Mouse (Mus musculus): ENCODE measurements around the gene Fam227b. TPM values are rescaled to one million over a fixed set of nuclear protein-coding genes. Genes with fewer than 3 reads are reported as not detected.

Fam227b gene
- polyA plus RNA-seq, 1 experiment from 2014 or later = not detected

GRCm38 (mm10) chr2:125936396-125936795, 215.4 kb downstream of the Fam227b start:
- no peak overlapping the region for H3K4me3 ChIP-seq (ENCODE audit: low read depth, low read length)
- H3K9ac ChIP-seq (ENCODE audit: low read length) = no peak overlapping the region
- no peak overlapping the region for H3K4me2 ChIP-seq (ENCODE audit: low read depth, low read length, severe bottlenecking)
- H3K27ac ChIP-seq (ENCODE audit: low read depth, low read length) = no peak overlapping the region
- no peaks in the 10 kb centered on the region for H3K36me3 ChIP-seq (ENCODE audit: control insufficient read depth, insufficient read depth, low read length)
- no peak for DNase-seq (ENCODE audit: low spot score)
- 52% methylated on average over 5 of the region's 5 CpGs for WGBS
- no peaks in the 10 kb centered on the region for H3K27me3 ChIP-seq (ENCODE audit: control insufficient read depth, insufficient read depth, low read length)
- no peaks in the 10 kb centered on the region for H3K4me1 ChIP-seq (replicated peaks; ENCODE audit: control insufficient read depth, insufficient read depth, low read length)
- 0 out of 2 replicates have a peak, but pooled peaks have one; percentile 33 for ATAC-seq (replicated peaks; ENCODE audit: low FRiP score)
- no peaks in the 10 kb centered on the region for H3K9me3 ChIP-seq (ENCODE audit: control insufficient read depth, low read length)

- DNase-seq (ENCODE audit: low spot score) (no peak), ATAC-seq (replicated peaks; ENCODE audit: low FRiP score) (no peak)
- H3K4me2 ChIP-seq (ENCODE audit: low read depth, low read length, severe bottlenecking) = no peak overlapping the region
- H3K9ac ChIP-seq (ENCODE audit: low read length) = no peak overlapping the region
- no peaks in the 10 kb centered on the region for H3K4me1 ChIP-seq (replicated peaks; ENCODE audit: control insufficient read depth, insufficient read depth, low read length)
- H3K27ac ChIP-seq (ENCODE audit: low read depth, low read length) = no peak overlapping the region
- WGBS = 71% methylated on average over 3 of the region's 3 CpGs
- H3K4me3 ChIP-seq (ENCODE audit: low read depth, low read length) = no peak overlapping the region
- no peaks in the 10 kb centered on the region for H3K27me3 ChIP-seq (ENCODE audit: control insufficient read depth, insufficient read depth, low read length)
- no peaks in the 10 kb centered on the region for H3K36me3 ChIP-seq (ENCODE audit: control insufficient read depth, insufficient read depth, low read length)
- H3K9me3 ChIP-seq (ENCODE audit: control insufficient read depth, low read length) = no peaks in the 10 kb centered on the region
Observed at GRCm38 (mm10) chr2:125933977-125934376, 217.8 kb downstream of the Fam227b start.

Other genes starting within 250 kb of the Fam227b start
- 0.37 and 1.00 TPM in 2 replicates for gene Fgf7, start 117.3 kb downstream of the Fam227b start, polyA plus RNA-seq (2014; fragmentation: Nextera tagmentation; extraction: Ambion mirVana)
- gene Dtwd1, start 137 bp upstream of the Fam227b start, polyA plus RNA-seq (2014; fragmentation: Nextera tagmentation; extraction: Ambion mirVana) = 29.9 and 34.4 TPM in 2 replicates
- gene Gm17555, start 63.1 kb upstream of the Fam227b start, polyA plus RNA-seq (2014; fragmentation: Nextera tagmentation; extraction: Ambion mirVana) = not detected in 2 replicates